8 mouse cellular contexts compared by ENCODE assay signal in genomic region chr1:133418164-133418800, GRCm38 (mm10). TPM values are rescaled to one million over a fixed set of nuclear protein-coding genes. Genes with fewer than 3 reads are reported as not detected.
DNase-seq lines count a peak whose midpoint lies in the region; ATAC-seq and TF ChIP-seq lines count a peak whose summit lies in the region.

No protein-coding gene starts in this region.

- DNase-seq in left cerebral cortex, adult 2 months (ENCODE audit: extremely low spot score in 1 of 2, low spot score in 2 of 2), result peak; percentile 22 to 41
- DNase-seq in left cerebral cortex, adult 8-10 months (ENCODE audit: low spot score in 2 of 2), result no peak
- peak; percentile 80 for DNase-seq in heart, postnatal 25 days (ENCODE audit: low spot score)
- DNase-seq in kidney, postnatal 4 days, result peak; percentile 89 to 95
- no peak for DNase-seq in cerebellum, postnatal 14 days

- H3K4me2 ChIP-seq in forebrain, embryonic 13.5 days, result peak overlapping the region; percentile 62

- H3K9me3 ChIP-seq in forebrain, embryonic 13.5 days (replicated peaks), result no peaks in the 10 kb centered on the region
- H3K9me3 ChIP-seq in megakaryocyte, embryonic 14.5 days, result no peaks in the 10 kb centered on the region

- no peak for ATAC-seq in forebrain, embryonic 13.5 days

- H3K4me1 ChIP-seq in forebrain, embryonic 13.5 days, result peaks cover 50% of the 10 kb centered on the region
- peaks cover 8% of the 10 kb centered on the region for H3K4me1 ChIP-seq in megakaryocyte, embryonic 14.5 days
- peaks cover 46% of the 10 kb centered on the region for H3K4me1 ChIP-seq in small intestine, adult 2 months (ENCODE audit: control insufficient read depth, insufficient read depth, insufficient read length, low read length)

- peak overlapping the region; percentile 33 for H3K4me3 ChIP-seq in left cerebral cortex, adult 2 months
- H3K4me3 ChIP-seq in forebrain, embryonic 13.5 days, result peak overlapping the region; percentile 33
- H3K4me3 ChIP-seq in megakaryocyte, embryonic 14.5 days (replicated peaks), result peak overlapping the region; percentile 78
- H3K4me3 ChIP-seq in small intestine, adult 2 months (ENCODE audit: low read depth, low read length), result peak overlapping the region; percentile 74

- no peak for TF ChIP-seq CTCF in left cerebral cortex, adult 2 months (IDR thresholded peaks at IDR 0.05)
- TF ChIP-seq CTCF in small intestine, adult 2 months (IDR thresholded peaks at IDR 0.05; ENCODE audit: extremely low read depth, insufficient read length, insufficient replicate concordance, low read depth, low read length), result no peak

- no peaks in the 10 kb centered on the region for H3K27me3 ChIP-seq in forebrain, embryonic 13.5 days
- H3K27me3 ChIP-seq in megakaryocyte, embryonic 14.5 days (replicated peaks), result peaks cover 96% of the 10 kb centered on the region
- no peaks in the 10 kb centered on the region for H3K27me3 ChIP-seq in small intestine, adult 2 months (ENCODE audit: control insufficient read depth, insufficient read depth, low read length)

- 14% methylated on average over 28 of the region's 28 CpGs for WGBS in forebrain, embryonic 13.5 days
- WGBS in small intestine, adult 2 months, result 2% methylated on average over 28 of the region's 28 CpGs

- H3K9ac ChIP-seq in forebrain, embryonic 13.5 days, result peak overlapping the region; percentile 62

- H3K36me3 ChIP-seq in forebrain, embryonic 13.5 days (ENCODE audit: poor library complexity, severe bottlenecking), result no peaks in the 10 kb centered on the region
- no peaks in the 10 kb centered on the region for H3K36me3 ChIP-seq in megakaryocyte, embryonic 14.5 days (replicated peaks; ENCODE audit: low read length)
- H3K36me3 ChIP-seq in small intestine, adult 2 months (ENCODE audit: control insufficient read depth, insufficient read depth, low read length), result no peaks in the 10 kb centered on the region

- intact Hi-C loops in left cerebral cortex, adult 2 months (cut with DNase I), result no loop called here
- intact Hi-C loops in heart, postnatal 25 days (cut with DNase I), result no loop called here

- TF ChIP-seq POLR2A in small intestine, adult 2 months (IDR thresholded peaks at IDR 0.05; ENCODE audit: low read depth, low read length), result no peak

- H3K27ac ChIP-seq in left cerebral cortex, adult 2 months, result peak overlapping the region; percentile 56; the same call in 1 of the 2 replicates
- H3K27ac ChIP-seq in forebrain, embryonic 13.5 days, result no peak overlapping the region
- H3K27ac ChIP-seq in small intestine, adult 2 months (ENCODE audit: insufficient read depth, low read depth, low read length), result peak overlapping the region; percentile 58

RNA-seq across cellular contexts. Expression of gene Sox13, which starts 5.9 kb away (rescaled TPM):
- 1 to 10 TPM; 8.9 to 9.3 TPM for total RNA-seq in left cerebral cortex, adult 2 months (2021)
- 10 to 100 TPM in 3 of 4 experiments, 1 to 10 TPM in 1; 8.0 to 12.5 (median 11.4) TPM for total RNA-seq in left cerebral cortex, adult 8-10 months (2022)
- polyA plus RNA-seq in forebrain, embryonic 13.5 days (2015; fragmentation: Nextera tagmentation; extraction: Ambion mirVana), result 5.8 and 6.8 TPM in 2 replicates
- 10 to 100 TPM; 15.2 to 19.9 TPM for total RNA-seq in heart, postnatal 25 days (2021)
- 1.3 and 3.4 TPM in 2 replicates for polyA plus RNA-seq in megakaryocyte, embryonic 14.5 days (2012; ENCODE audit: insufficient read depth, low replicate concordance)
- 46.7 and 189 TPM in 2 replicates for polyA plus RNA-seq in small intestine, adult 2 months (2012; rRNA removed)

RNA-seq across cellular contexts. Expression of gene Etnk2, which starts 54.9 kb away (rescaled TPM):
- total RNA-seq in left cerebral cortex, adult 2 months (2021), result 10 to 100 TPM; 12.4 to 14.6 TPM
- 1 to 10 TPM; 7.1 to 9.9 (median 7.9) TPM for total RNA-seq in left cerebral cortex, adult 8-10 months (2022)
- 2.9 TPM in 2 replicates for polyA plus RNA-seq in forebrain, embryonic 13.5 days (2015; fragmentation: Nextera tagmentation; extraction: Ambion mirVana)
- total RNA-seq in heart, postnatal 25 days (2021), result under 1 TPM; 0.45 to 0.57 TPM
- polyA plus RNA-seq in megakaryocyte, embryonic 14.5 days (2012; ENCODE audit: insufficient read depth, low replicate concordance), result 0.11 TPM in 1 of 2 replicates, not detected in the other
- 0.20 and 1.0 TPM in 2 replicates for polyA plus RNA-seq in small intestine, adult 2 months (2012; rRNA removed)

Comparison
In these comparisons a context has a peak if more than half of its experiments do, and no peak if none do; other contexts are left out.
1. DNase-seq: peak in left cerebral cortex, adult 2 months (2 of 2), heart, postnatal 25 days (single experiment) and kidney, postnatal 4 days (2 of 2); none in left cerebral cortex, adult 8-10 months (0 of 2) and cerebellum, postnatal 14 days (0 of 2).
2. RNA of gene Etnk2, which starts 54.9 kb away (total RNA-seq): 12.4 to 14.6 TPM in left cerebral cortex, adult 2 months and 7.1 to 9.9 TPM in left cerebral cortex, adult 8-10 months; 0.45 to 0.57 TPM in heart, postnatal 25 days; every median in the first group is over 4 times any median in the second.
3. Peak in every context shown above with its lines, with median percentiles within 50 percentile points of each other: H3K4me3 ChIP-seq.